Mouse (Mus musculus) ES-Bruce4 (cell line): Measurements from ENCODE around the gene Ube2k.

ENCODE experiments used
- CTCF ChIP-seq: IDR thresholded peaks from one replicate; pipeline ENCODE4 v1.8.1; 2011; ENCODE audit warnings: low read depth, low read length
- POLR2A ChIP-seq: IDR thresholded peaks from one replicate; pipeline ENCODE4 v1.8.1; 2011; ENCODE audit warnings: low read length; ENCODE audit not compliant: insufficient read depth

GRCm38 (mm10) chr5:65638896-65639295 is 101.9 kb downstream of the Ube2k start:
- TF ChIP-seq CTCF: no peak
- TF ChIP-seq POLR2A: no peak
